Mouse (Mus musculus): Measurements from ENCODE around the gene Tsc22d3. TPM values are rescaled to one million over a fixed set of nuclear protein-coding genes. Genes with fewer than 3 reads are reported as not detected.
"Not testable (repeated sequence)": the region's sequence is repeated elsewhere in the genome, so short reads cannot be mapped to it uniquely, and the experiment has no call there.

Tsc22d3 gene
- total RNA-seq, 1 experiment from 2014 or later: 306 TPM

DNA sequence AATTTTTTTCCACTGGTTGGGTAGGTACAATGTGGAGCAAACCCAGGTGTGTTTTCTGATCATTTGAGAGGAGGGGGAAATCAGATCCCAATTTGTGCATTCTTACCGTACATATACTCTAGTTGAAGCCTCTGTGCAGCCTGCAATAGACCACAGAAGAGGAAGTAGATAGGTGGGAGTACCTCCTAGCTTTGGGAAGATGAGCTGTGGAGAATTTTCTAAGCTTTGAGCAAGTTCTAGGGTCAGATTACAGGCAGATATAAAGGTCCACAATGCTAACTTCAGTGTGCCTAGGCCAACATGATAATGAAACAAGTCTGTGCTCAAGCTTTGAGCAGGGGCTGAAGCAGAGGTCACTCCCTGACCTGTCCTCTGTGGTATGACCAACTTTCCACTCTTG lies 30.9 kb downstream of the Tsc22d3 start:
- ATAC-seq (replicated peaks; ENCODE audit: insufficient number of reproducible peaks, low FRiP score, low TSS enrichment, poor library complexity, severe bottlenecking): no peak

DNA sequence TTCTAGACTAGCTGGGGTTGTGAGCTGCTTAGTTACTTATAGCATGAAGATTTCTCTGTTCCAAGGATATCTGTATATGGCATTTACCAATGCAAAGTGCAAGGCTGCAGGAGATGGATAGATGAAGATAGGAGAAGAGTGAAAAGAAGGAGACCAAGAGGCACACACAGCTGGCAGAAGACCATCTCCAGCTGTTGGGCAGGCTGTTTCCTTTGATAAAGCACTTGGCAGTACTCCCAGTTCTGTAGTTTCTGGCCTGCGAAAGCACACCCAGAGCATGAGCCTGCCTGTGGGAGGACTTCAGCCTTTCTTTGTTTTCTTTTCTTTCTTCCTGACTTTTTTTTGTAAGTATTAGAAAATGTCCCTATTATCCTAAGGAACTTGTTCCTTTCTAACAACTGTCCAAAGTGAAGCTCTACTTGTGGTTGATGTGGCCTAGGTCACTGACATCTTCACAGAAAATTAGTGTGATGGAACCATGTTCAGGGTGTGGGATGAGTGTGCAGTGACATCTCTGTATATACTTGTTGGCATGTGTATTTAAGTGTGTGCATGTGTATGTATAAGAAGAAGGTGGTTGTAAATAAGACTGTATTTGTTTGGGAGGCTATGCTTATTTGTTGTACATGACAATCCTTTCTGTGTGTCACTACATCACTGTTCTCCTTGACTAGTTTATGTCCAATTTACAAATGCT lies 32.6 kb downstream of the Tsc22d3 start:
- no peak for ATAC-seq (replicated peaks; ENCODE audit: insufficient number of reproducible peaks, low FRiP score, low TSS enrichment, poor library complexity, severe bottlenecking)

DNA sequence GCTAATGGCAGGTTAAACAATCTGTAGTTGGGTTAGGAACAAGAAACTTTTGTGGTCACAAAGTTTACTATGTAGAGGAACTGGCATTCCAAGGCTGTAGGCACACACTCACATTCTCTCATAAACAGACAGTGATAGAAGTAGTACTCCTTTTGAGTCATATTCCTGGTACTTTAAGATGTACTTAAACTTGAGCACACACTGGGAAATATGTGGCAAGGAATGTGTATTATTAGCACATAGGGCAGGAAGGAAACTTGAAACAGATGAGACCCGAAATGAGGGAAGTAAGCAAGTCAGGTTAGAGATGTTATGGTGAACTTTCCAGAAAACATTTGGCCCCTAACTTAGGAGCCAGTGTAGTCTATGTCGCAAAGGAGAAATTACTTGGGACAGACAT lies 34.7 kb downstream of the Tsc22d3 start:
- no peak for ATAC-seq (replicated peaks; ENCODE audit: insufficient number of reproducible peaks, low FRiP score, low TSS enrichment, poor library complexity, severe bottlenecking)

DNA sequence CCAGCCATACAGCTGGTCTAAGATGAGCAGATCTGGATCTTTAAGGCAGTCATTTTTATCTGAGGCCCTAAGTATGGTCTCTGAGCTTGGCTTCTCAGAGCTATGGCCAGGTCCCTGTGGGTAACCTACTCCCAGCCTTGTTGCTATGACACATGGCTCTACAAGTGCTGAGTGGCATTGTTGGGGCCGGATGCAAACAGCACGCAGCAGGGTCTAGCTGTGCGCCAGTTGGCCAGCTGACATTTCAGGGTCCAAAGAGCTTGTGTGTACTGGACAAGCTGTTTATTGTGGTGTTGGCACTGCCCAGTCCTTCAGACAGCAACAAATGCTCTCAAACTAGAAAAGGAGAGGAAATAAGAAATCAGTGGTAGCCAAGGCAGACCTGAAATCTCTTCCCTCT lies 35.2 kb downstream of the Tsc22d3 start:
- no peak for ATAC-seq (replicated peaks; ENCODE audit: insufficient number of reproducible peaks, low FRiP score, low TSS enrichment, poor library complexity, severe bottlenecking)

DNA sequence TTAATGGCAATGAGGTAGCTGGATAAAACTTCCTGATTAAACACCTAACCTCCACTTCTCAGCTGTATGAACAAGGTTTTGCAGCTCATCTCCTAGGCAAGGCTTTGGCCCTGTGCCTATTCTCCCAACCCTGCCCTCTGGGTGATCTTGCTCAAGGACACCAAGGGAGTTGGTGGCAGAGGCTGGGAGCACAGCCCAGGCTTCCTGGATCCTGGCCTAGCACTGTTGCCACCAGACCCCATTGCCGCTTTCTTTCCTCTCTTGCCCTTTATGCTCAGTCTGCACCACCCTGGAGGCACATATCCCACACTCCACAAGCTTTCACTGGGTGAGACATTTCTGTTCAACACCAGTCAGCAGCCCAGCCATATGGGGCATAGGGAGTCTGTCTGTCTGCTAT lies 35.7 kb downstream of the Tsc22d3 start:
- no peak for ATAC-seq (replicated peaks; ENCODE audit: insufficient number of reproducible peaks, low FRiP score, low TSS enrichment, poor library complexity, severe bottlenecking)

DNA sequence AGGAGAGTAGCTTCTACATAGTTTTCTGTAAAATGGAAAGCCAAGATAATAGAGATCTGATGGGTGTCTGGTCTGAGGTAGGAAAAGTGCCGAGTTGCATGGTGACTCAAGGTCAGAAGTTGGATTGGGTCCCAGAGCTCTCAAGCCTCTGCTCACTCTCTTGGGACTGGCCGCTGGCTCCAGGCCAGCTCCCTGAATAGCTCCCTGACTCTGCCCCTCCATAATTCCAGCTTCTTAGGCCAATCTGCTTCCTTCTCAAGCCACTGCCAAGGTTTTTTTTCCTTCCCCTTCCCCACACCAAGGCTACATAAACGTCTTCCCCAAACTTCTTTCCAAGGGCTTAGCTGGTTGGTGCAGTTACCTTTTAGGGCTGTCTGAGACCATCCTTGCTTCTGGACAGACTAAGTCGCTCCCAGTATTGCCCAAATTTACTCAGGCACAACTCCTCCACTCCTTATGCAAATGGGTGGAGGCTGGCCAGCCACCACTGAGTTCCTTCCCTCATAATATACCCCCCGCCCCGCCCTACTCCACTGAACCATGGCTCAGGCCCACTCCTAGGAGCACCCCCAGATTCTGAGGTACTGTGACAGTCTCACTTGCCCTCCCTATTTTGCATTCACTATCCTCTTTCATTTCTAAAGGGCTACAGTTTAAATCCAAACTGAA lies 42.1 kb downstream of the Tsc22d3 start:
- ATAC-seq (replicated peaks; ENCODE audit: insufficient number of reproducible peaks, low FRiP score, low TSS enrichment, poor library complexity, severe bottlenecking): no peak

DNA sequence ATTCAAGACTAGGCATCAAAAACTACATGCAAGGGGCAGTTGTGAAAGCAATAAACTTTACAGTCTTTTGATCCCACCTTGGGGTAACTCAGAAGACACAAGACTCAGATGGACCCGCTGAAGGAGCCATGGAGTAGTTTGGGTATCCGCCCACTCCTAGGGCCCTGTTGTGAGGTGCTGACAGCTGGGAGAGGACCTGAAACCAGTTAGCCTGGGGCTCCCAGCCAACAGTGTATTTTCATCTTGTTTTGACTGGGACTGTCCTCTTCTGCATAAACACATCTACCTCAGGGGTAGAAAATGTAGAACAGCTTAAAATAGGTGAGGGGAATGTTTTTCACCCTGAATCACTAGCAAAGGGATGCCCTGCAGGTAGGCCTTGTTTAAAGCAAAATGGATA lies 44.5 kb downstream of the Tsc22d3 start:
- ATAC-seq (replicated peaks; ENCODE audit: insufficient number of reproducible peaks, low FRiP score, low TSS enrichment, poor library complexity, severe bottlenecking): no peak

DNA sequence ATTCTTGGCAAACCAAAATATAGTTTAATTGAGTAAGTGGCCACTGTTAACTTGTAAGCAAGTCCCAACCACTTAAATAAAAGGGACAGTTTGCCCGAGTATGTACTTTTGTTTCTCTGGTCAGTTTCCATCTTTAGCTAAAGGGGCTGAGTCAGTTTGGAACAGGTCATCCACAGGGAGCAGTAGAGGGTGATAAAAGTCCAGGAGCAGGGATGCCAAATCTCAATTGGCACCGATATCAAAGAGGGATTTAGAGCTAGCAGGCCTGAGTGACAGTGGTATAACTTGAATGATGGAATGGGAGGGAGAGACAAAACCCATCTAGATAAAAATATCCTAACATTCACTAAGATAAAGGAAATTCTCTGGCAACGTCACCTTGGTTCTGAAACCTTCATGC lies 45.0 kb downstream of the Tsc22d3 start:
- ATAC-seq (replicated peaks; ENCODE audit: insufficient number of reproducible peaks, low FRiP score, low TSS enrichment, poor library complexity, severe bottlenecking): no peak

DNA sequence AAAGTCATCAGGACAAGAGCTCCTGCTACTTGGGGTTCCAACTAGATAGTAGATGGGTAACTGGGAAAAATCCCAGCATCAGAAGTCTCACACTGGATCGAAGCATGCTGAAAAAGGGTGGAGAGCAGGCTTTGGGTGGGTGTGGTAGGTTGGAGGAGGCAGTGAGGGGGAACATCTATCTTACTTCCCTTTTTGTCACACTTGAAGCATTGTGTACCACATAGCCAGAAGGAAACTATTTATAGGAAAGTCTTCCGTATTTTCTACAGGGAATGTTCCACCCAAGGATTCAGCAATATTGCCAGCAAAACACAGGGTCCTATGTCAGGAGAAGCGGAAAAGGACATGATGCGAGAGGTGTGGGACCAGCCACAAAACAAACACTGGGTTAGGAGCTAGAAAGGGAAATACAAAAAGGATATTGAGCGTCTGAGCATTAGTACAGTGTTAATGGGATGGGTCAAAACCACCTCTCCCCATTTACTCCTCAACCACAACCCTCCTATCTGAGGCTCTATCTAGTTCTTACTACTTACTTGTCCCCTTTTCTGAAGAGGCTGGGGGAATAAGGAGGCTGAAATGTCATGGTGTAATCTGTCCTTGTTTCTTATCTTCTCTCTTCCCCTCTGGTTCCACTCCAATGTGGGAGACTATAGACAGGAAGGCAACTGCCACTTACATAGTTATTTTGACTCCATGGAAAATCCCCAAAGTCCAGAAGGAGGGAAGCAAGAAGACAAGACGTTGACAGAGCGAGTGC lies 52.6 kb downstream of the Tsc22d3 start:
- ATAC-seq (replicated peaks; ENCODE audit: insufficient number of reproducible peaks, low FRiP score, low TSS enrichment, poor library complexity, severe bottlenecking): no peak

DNA sequence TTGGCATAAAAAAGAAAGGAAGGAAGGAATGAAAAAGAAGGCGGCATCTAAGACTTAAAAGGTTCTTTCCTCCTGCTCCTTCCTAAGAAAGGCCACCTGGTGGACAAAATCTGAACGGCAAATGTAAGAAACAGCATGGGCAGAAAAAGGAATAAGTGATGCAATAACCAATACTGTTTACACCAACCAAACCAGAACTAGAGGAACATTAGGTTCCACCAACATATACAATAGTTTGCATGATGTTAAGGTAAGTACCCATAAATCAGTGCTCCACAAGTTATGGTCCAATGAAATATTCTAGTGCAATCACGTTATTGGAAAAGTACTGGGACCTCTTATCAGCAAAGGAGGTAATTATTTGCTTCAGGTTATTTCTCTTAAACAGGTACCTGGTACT lies 55.7 kb downstream of the Tsc22d3 start:
- ATAC-seq (replicated peaks; ENCODE audit: insufficient number of reproducible peaks, low FRiP score, low TSS enrichment, poor library complexity, severe bottlenecking): no peak

DNA sequence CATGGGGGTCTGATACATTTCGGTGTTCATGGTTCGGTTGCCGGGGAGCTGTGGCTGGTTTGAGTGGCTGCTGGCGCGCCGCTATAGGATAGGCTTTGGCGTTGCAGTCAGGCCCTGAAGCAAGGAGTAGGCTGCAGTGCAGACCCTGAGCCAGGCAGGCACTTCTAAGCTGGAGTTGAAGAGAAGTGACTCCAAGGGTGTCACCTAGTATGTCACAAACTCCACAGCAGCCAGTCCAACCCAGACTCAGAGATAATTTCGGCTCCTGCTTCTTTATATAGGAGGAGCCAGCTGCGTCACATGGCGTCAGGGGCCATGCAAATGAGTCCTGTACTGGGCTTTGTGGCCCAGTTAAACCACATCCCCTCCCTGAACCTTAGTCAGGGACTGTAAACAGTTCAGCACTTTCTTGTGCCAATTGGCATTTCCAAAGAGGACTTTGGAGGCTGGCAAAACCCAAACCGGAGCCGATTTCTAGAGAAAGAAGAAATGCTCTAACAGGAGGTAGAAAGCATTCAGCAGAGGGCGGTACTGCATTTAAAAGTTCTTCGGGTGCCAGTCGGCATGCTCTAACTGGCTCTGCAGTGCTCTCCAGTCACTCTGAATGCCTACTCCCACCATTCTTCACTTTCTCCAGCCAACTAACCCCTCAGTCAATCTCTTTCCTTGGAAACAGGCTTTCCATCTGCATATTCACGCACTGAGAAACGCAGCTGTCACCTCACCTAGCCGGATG lies 57.4 kb downstream of the Tsc22d3 start:
- peak; percentile 87 for ATAC-seq (replicated peaks; ENCODE audit: insufficient number of reproducible peaks, low FRiP score, low TSS enrichment, poor library complexity, severe bottlenecking)

DNA sequence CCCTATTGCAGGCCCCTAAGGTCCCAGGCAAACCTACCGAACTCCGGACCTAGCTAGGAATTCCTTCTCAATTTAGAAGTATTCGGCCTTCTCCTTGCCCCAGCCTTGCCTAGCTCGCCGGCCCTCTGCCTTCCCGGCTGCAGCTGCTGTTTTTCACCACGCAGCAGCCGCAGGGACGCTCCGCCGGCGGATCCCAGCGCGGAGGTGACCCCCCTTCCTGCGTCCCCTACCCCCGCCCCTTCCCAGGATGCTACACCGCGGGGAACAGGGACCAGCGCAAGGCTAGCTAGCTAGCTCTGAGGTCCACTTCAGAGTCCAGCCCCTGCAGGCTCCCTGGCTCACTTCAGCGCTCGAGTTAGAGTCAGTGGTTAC lies 58.0 kb downstream of the Tsc22d3 start:
- no peak for ATAC-seq (replicated peaks; ENCODE audit: insufficient number of reproducible peaks, low FRiP score, low TSS enrichment, poor library complexity, severe bottlenecking)

DNA sequence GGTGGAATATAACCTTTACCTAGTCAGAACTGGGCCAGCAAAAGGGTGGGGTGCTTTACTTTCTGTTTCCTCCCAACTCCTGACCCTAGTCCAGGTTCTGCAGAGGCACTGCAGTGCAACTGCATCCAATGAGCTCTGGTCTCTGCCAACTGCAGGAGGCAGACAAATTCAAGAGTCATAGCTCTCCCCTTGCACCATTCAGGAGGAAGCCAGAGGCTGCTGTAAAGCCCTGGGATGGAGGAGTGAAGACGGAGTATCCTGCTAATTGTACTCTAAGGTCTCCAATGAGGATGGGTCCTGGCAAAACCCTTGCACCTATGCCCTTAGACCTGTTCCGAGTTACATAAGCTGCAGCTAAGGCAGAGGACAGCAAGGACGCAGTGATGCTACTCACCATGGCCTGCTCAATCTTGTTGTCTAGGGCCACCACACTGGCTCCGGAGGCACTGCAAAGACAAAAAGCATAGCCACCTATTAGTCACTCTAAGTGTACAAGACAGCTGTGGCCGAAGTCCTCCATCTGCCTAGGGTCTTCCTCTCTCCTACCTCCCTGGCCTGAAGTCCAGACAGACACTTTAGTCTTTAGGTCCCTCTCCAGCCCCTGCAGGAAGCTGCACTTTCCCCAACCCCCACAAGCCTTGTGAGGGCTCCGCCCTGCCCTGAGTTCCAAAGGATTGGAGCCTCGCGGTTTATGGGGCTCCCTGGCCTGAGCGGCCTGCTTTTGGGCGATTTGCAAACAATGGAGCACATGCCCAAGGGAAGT lies 58.6 kb downstream of the Tsc22d3 start:
- 0 out of 2 replicates have a peak, but pooled peaks have one; percentile 1 for ATAC-seq (replicated peaks; ENCODE audit: insufficient number of reproducible peaks, low FRiP score, low TSS enrichment, poor library complexity, severe bottlenecking)

DNA sequence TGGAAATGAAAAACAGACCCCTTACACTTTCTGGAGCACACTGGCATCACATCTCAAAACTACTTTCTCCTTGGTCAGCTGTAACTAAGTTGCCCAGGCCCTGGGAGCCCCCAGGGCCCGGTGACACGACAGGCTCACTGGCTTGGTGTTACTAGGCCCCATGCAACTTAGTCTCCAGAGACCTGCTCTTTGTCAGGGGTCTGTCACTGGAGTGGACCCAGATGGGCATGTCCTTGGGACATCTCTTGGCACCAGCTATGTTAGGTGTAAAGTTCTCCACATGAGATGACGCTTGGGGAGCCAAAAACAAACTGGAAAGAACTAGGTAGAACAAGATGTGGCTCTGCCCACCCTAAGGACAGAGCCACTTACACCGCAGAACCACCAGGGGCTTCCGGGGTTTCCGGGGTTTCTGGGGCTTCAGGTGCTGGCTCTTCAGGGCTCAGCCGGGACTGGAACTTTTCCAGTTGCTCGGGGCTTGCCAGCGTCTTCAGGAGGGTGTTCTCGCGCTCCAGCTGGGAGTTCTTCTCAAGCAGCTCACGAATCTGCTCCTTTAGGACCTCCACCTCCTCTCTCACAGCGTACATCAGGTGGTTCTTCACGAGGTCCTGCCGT lies 59.9 kb downstream of the Tsc22d3 start:
- no peak for ATAC-seq (replicated peaks; ENCODE audit: insufficient number of reproducible peaks, low FRiP score, low TSS enrichment, poor library complexity, severe bottlenecking)

DNA sequence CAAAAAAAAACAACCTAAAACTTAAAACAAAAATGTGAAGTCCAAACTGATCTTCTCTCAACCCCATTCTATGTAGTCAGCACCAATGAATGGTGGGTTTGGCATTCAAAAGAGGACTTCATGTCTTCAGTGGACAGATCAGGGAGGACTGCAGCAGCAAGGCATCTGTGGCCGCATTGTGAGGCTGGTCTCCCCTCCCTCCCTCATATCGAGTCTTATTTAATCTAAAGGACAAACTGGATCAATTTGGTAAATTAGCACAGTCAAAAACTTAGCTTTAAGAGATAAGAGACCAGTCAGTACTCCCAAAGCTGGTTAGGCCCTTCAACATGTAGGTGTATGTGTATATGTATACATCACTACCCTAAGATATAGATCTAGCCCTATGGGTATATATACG lies 60.6 kb downstream of the Tsc22d3 start:
- not testable (repeated sequence) for ATAC-seq (replicated peaks; ENCODE audit: insufficient number of reproducible peaks, low FRiP score, low TSS enrichment, poor library complexity, severe bottlenecking)

DNA sequence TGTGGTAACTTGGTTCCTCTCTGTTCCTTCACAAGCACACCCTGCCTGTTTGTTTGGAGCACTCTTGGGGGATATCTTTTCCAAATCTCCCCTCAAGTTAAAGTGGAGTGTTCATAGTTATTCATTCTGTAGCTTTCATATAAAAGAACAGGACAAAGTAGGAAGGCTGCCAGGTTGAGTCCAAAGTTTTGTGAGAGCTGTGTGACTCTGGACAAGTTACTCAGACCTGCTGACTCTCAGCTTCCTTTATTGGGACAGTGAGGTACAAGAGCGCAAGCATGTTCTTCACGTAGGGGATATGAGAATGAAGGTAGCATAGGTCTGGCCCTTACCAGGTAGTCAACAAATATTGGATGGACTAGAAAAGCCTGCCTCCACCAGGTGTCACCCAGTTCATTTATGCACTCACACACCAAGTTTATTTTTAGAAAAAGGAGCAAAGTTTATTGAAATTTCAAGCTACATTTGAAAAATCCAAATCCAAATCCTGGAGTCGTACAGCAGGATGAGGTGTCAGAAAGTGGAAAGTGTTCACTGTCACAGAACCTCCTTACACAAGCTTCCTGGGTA lies 61.3 kb downstream of the Tsc22d3 start:
- no peak for ATAC-seq (replicated peaks; ENCODE audit: insufficient number of reproducible peaks, low FRiP score, low TSS enrichment, poor library complexity, severe bottlenecking)

DNA sequence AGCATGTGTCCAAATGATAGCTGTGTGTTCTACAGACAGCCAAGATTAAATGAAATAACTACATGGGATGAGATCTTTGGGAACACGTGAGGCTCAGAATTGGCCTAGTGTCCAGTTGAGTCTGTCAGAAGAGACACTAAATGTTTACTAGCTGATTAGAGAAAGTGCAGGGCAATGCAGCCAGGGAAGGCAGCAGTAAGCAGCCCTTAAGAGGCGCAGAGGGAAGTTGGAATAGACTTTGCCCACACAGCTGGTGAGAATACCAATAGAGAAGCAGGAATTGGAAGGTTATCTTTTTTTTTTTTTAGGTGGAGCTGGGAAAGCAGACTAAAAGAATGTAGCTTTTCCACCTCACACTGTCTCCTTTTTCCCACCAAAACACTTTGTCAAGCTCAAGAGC lies 61.8 kb downstream of the Tsc22d3 start:
- ATAC-seq (replicated peaks; ENCODE audit: insufficient number of reproducible peaks, low FRiP score, low TSS enrichment, poor library complexity, severe bottlenecking): no peak

DNA sequence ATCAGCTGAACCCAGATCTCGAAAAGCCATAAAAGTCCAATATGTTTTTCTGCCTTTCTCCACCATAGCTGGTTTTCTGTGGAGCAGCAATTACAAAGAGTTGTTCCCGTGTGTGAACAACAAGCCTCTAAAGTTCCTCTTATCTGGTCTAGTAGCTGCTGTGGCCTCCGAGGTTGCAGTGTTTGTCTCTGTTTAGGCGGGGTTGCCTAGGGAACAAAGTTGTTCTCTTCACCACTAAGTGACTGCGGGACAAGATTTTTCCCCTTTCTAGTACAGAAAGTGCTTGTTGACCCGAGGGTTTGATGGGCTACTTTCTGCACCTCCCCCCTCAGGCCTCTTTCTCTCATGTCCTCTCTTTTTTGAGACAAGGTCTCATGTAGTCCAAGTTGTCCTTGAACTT lies 62.8 kb downstream of the Tsc22d3 start:
- peak; percentile 88 for ATAC-seq (replicated peaks; ENCODE audit: insufficient number of reproducible peaks, low FRiP score, low TSS enrichment, poor library complexity, severe bottlenecking)
